8 mouse cellular contexts compared by ENCODE assay signal in genomic region chr11:98951026-98951906, GRCm38 (mm10). TPM values are rescaled to one million over a fixed set of nuclear protein-coding genes. Genes with fewer than 3 reads are reported as not detected.
DNase-seq lines count a peak whose midpoint lies in the region; ATAC-seq and TF ChIP-seq lines count a peak whose summit lies in the region.

No protein-coding gene starts in this region.

- TF ChIP-seq CTCF in cortical plate, adult 2 months (IDR thresholded peaks at IDR 0.05; ENCODE audit: extremely low read depth, insufficient read depth, low read length), result no peak
- no peak for TF ChIP-seq CTCF in lung, postnatal 0 days (IDR thresholded peaks at IDR 0.05)
- no peak for TF ChIP-seq CTCF in testis, adult 2 months (IDR thresholded peaks at IDR 0.05; ENCODE audit: control insufficient read depth, insufficient read depth, insufficient replicate concordance, low read depth, low read length)

- no peak overlapping the region for H3K9ac ChIP-seq in lung, postnatal 0 days (replicated peaks; ENCODE audit: low read depth)

- 0 out of 2 replicates have a peak overlapping the region, but pooled peaks have one; percentile 18 for H3K27ac ChIP-seq in cortical plate, adult 2 months (ENCODE audit: insufficient read depth, low read length)
- peak overlapping the region; percentile 67 for H3K27ac ChIP-seq in heart, embryonic 10.5 days
- H3K27ac ChIP-seq in lung, postnatal 0 days (ENCODE audit: low read length), result peak overlapping the region; percentile 88
- peak overlapping the region; percentile 69 for H3K27ac ChIP-seq in testis, adult 2 months (ENCODE audit: control insufficient read depth, insufficient read depth, low read depth, low read length)

- no peaks in the 10 kb centered on the region for H3K9me3 ChIP-seq in megakaryocyte, embryonic 14.5 days
- no peaks in the 10 kb centered on the region for H3K9me3 ChIP-seq in heart, embryonic 10.5 days
- H3K9me3 ChIP-seq in lung, postnatal 0 days (ENCODE audit: low read length), result no peaks in the 10 kb centered on the region

- peak overlapping the region; percentile 34 for H3K4me2 ChIP-seq in lung, postnatal 0 days (replicated peaks; ENCODE audit: low read depth, low read length)

- peaks cover 77% of the 10 kb centered on the region for H3K4me1 ChIP-seq in megakaryocyte, embryonic 14.5 days
- H3K4me1 ChIP-seq in cortical plate, adult 2 months (ENCODE audit: control insufficient read depth, insufficient read depth, low read length), result peaks cover 5% of the 10 kb centered on the region
- H3K4me1 ChIP-seq in heart, embryonic 10.5 days, result peaks cover 91% of the 10 kb centered on the region
- H3K4me1 ChIP-seq in lung, postnatal 0 days (ENCODE audit: insufficient read depth, low read depth, low read length), result peaks cover 44% of the 10 kb centered on the region
- H3K4me1 ChIP-seq in testis, adult 2 months (ENCODE audit: control insufficient read depth, insufficient read depth, low read length), result peaks cover 37% of the 10 kb centered on the region

- no peaks in the 10 kb centered on the region for H3K36me3 ChIP-seq in megakaryocyte, embryonic 14.5 days (replicated peaks; ENCODE audit: low read length)
- H3K36me3 ChIP-seq in heart, embryonic 10.5 days, result peaks cover 34% of the 10 kb centered on the region
- 0 out of 2 replicates have a peak, but pooled peaks cover 5% of the 10 kb centered on the region for H3K36me3 ChIP-seq in lung, postnatal 0 days (ENCODE audit: insufficient read depth, low read length)
- no peaks in the 10 kb centered on the region for H3K36me3 ChIP-seq in testis, adult 2 months (ENCODE audit: control insufficient read depth, insufficient read depth, low read length)

- ATAC-seq in megakaryocyte, adult 5-6 weeks (ENCODE audit: poor library complexity, severe bottlenecking), result no peak
- peak; percentile 49 for ATAC-seq in lung, postnatal 0 days

- TF ChIP-seq EP300 in lung, postnatal 0 days (IDR thresholded peaks at IDR 0.05), result 0 out of 2 replicates have a peak, but pooled peaks have one; percentile 43

- 72% methylated on average over 16 of the region's 16 CpGs for WGBS in heart, embryonic 10.5 days
- 37% methylated on average over 16 of the region's 16 CpGs for WGBS in lung, postnatal 0 days

- H3K27me3 ChIP-seq in megakaryocyte, embryonic 14.5 days (replicated peaks), result peaks cover 75% of the 10 kb centered on the region
- H3K27me3 ChIP-seq in heart, embryonic 10.5 days (ENCODE audit: insufficient read depth, poor library complexity, severe bottlenecking), result no peaks in the 10 kb centered on the region
- H3K27me3 ChIP-seq in lung, postnatal 0 days (replicated peaks; ENCODE audit: insufficient read depth, low read length), result no peaks in the 10 kb centered on the region
- no peaks in the 10 kb centered on the region for H3K27me3 ChIP-seq in testis, adult 2 months (ENCODE audit: control insufficient read depth, insufficient read depth, low read length)

- DNase-seq in heart, embryonic 10.5 days (ENCODE audit: low spot score), result no peak
- DNase-seq in kidney, adult 8-10 months, result peak; percentile 94 to 98
- peak; percentile 78 for DNase-seq in lung, postnatal 0 days (ENCODE audit: low spot score)
- DNase-seq in spleen, postnatal 14 days (ENCODE audit: low spot score in 2 of 2), result no peak

- TF ChIP-seq POLR2A in cortical plate, adult 2 months (IDR thresholded peaks at IDR 0.05; ENCODE audit: extremely low read depth, insufficient read depth, low read length), result no peak
- TF ChIP-seq POLR2A in testis, adult 2 months (IDR thresholded peaks at IDR 0.05; ENCODE audit: control insufficient read depth, low read depth, low read length), result no peak

- H3K4me3 ChIP-seq in megakaryocyte, embryonic 14.5 days (replicated peaks), result peak overlapping the region; percentile 4
- no peak overlapping the region for H3K4me3 ChIP-seq in cortical plate, adult 2 months (ENCODE audit: insufficient read depth, low read length)
- no peak overlapping the region; the same call in 1 of the 2 replicates for H3K4me3 ChIP-seq in heart, embryonic 10.5 days
- no peak overlapping the region for H3K4me3 ChIP-seq in lung, postnatal 0 days (ENCODE audit: low read depth, low read length)
- no peak overlapping the region for H3K4me3 ChIP-seq in testis, adult 2 months (ENCODE audit: control insufficient read depth, low read depth, low read length)

RNA-seq across cellular contexts. Expression of gene Rara, which starts 23.6 kb away (rescaled TPM):
- polyA plus RNA-seq in megakaryocyte, embryonic 14.5 days (2012; ENCODE audit: insufficient read depth, low replicate concordance), result 11.8 and 25.3 TPM in 2 replicates
- total RNA-seq in megakaryocyte, adult 5-6 weeks (2015), result 124 and 125 TPM in 2 replicates
- total RNA-seq in megakaryocyte, adult 5-6 weeks (2017), result 38.8 and 43.3 TPM in 2 replicates
- 6.3 and 6.8 TPM in 2 replicates for polyA plus RNA-seq in cortical plate, adult 2 months (2012; rRNA removed)
- 30.4 and 36.9 TPM in 2 replicates for polyA plus RNA-seq in heart, embryonic 10.5 days (2016; fragmentation: Nextera tagmentation; extraction: Ambion mirVana)
- polyA plus RNA-seq in lung, postnatal 0 days (2015; fragmentation: Nextera tagmentation; extraction: Ambion mirVana), result 26.2 and 28.8 TPM in 2 replicates
- polyA plus RNA-seq in testis, adult 2 months (2012; rRNA removed), result 18.7 and 20.1 TPM in 2 replicates

RNA-seq across cellular contexts. Expression of gene Gjd3, which starts 31.6 kb away (rescaled TPM):
- polyA plus RNA-seq in megakaryocyte, embryonic 14.5 days (2012; ENCODE audit: insufficient read depth, low replicate concordance), result not detected in 2 replicates
- not detected in 2 replicates for total RNA-seq in megakaryocyte, adult 5-6 weeks (2015)
- not detected in 2 replicates for total RNA-seq in megakaryocyte, adult 5-6 weeks (2017)
- polyA plus RNA-seq in cortical plate, adult 2 months (2012; rRNA removed), result 3.4 and 3.5 TPM in 2 replicates
- polyA plus RNA-seq in heart, embryonic 10.5 days (2016; fragmentation: Nextera tagmentation; extraction: Ambion mirVana), result 1.0 and 1.1 TPM in 2 replicates
- polyA plus RNA-seq in lung, postnatal 0 days (2015; fragmentation: Nextera tagmentation; extraction: Ambion mirVana), result 0.56 and 1.0 TPM in 2 replicates
- 13.6 and 23.8 TPM in 2 replicates for polyA plus RNA-seq in testis, adult 2 months (2012; rRNA removed)

RNA-seq across cellular contexts. Expression of gene Cdc6, which starts 43.7 kb away (rescaled TPM):
- polyA plus RNA-seq in megakaryocyte, embryonic 14.5 days (2012; ENCODE audit: insufficient read depth, low replicate concordance), result 0.44 TPM in 1 of 2 replicates, not detected in the other
- 26.4 and 31.3 TPM in 2 replicates for total RNA-seq in megakaryocyte, adult 5-6 weeks (2015)
- 26.5 and 27.5 TPM in 2 replicates for total RNA-seq in megakaryocyte, adult 5-6 weeks (2017)
- polyA plus RNA-seq in cortical plate, adult 2 months (2012; rRNA removed), result 0.40 and 0.56 TPM in 2 replicates
- polyA plus RNA-seq in heart, embryonic 10.5 days (2016; fragmentation: Nextera tagmentation; extraction: Ambion mirVana), result 39.3 and 47.7 TPM in 2 replicates
- polyA plus RNA-seq in lung, postnatal 0 days (2015; fragmentation: Nextera tagmentation; extraction: Ambion mirVana), result 2.5 and 2.6 TPM in 2 replicates
- polyA plus RNA-seq in testis, adult 2 months (2012; rRNA removed), result 2.5 and 2.9 TPM in 2 replicates

Comparison
In these comparisons a context has a peak if more than half of its experiments do, and no peak if none do; other contexts are left out.
1. H3K27ac ChIP-seq: peak in every context shown above with its lines; median percentile 88 in lung, postnatal 0 days; 69 in testis, adult 2 months; 67 in heart, embryonic 10.5 days; 18 in cortical plate, adult 2 months.
2. DNase-seq: peak in kidney, adult 8-10 months (2 of 2) and lung, postnatal 0 days (single experiment); none in heart, embryonic 10.5 days (single experiment) and spleen, postnatal 14 days (0 of 2).
3. RNA of gene Cdc6, which starts 43.7 kb away (polyA plus RNA-seq): 39.3 to 47.7 TPM in heart, embryonic 10.5 days; 2.5 to 2.9 TPM in testis, adult 2 months, 2.5 to 2.6 TPM in lung, postnatal 0 days, 0.40 to 0.56 TPM in cortical plate, adult 2 months and 0.44 TPM in megakaryocyte, embryonic 14.5 days; every median in the first group is over 10 times any median in the second.